Mouse (Mus musculus) kidney, postnatal 10 days (tissue): Measurements from ENCODE around the gene Sfxn3.

Experiments
- DNase-seq: peaks from one replicate; pipeline ENCODE4 v3.0.0; 2021; ENCODE audit warnings: mixed read lengths

Gene Sfxn3

DNA sequence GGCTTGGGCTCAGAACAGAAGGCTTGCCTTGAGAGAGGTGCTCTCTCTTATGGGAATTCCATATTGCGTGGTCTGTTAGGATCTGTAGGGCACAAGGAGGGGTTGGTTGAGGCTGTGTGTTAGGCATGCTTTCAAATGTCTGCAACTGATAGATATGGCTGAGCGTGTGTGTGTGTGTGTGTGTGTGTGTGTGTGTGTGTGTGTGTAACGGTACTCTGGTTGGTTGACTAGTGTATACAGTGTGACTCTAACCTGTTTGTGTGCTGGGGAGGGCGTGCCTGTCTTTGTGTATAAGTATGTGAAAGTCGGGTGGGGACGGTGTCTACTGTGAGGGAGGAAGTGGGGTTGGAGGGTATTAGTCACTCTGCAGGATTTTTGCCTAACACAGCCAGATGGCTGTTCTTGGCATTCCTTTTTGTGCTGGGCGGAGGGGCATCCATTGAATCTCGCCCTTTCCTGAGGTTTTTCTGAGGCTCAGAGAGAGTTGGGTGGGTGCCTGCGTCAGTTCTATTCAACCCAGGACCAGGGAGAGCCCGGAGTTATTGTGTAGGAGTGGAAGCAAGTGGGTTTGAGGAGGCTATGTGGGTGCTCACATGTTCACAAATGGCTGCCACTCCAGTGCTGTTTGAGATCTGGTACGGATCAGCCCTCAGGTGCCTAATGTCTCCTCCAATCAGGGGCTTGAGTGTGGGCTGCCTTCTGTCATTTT is 786 bp downstream of the Sfxn3 start:
- DNase-seq, result peak; percentile 63

DNA sequence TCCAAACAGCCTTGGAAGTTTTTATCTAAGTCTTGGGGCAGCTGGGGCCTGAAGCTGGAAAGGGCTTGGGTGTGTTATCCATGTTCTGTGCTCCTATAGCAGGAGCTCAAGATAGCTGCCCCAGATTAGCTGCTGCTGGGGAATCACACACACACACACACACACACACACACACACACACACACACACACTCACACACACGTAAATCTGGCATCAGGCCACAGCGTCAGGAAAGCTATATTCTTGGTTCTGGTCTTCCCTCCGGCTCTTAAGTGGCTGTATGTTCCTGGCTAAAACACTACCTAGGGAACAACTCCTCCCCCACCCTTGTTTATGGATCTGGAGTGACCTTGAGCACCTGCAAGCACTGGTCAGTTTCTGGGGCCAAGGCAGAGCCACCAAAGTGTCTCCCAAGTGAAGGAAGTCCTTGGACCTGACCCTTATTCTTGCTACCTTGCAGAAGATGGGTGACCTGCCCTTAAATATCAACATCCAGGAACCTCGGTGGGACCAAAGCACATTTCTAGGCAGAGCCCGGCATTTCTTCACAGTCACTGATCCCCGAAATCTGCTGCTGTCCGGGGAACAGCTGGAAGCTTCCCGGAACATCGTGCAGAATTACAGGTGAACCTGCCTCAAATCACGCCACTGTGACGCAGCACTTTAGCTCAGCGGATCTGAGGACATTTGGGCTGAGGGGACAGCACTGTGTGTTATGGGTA is 1.5 kb downstream of the Sfxn3 start:
- DNase-seq, result no peak

GRCm38 (mm10) chr19:45049523-45049922 is 2.2 kb downstream of the Sfxn3 start:
- no peak for DNase-seq

- no peak for DNase-seq
Observed at GRCm38 (mm10) chr19:45053451-45053850, 6.1 kb downstream of the Sfxn3 start.

- no peak for DNase-seq
Observed at GRCm38 (mm10) chr19:45054892-45055690, 7.8 kb downstream of the Sfxn3 start.

DNA sequence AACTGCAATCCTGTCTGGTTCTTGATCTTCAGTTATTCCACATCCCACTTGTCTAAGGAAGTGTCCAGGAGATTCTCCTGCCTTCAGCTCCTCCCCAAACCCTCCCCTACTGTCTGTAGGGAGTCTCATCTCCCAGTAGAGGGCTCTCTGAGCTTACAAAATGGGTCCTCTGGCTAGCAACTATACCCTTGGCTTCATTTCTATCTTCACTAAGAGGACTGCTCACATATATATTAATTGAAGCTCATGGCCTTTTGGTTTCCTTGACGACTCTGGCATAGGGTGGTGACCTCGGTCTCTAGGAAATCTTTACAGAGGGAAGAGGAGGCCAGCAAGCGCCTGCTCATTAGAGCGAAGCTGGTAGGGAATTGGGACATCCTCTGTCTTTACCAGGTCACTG is 9.1 kb downstream of the Sfxn3 start:
- DNase-seq, result peak; percentile 52

DNA sequence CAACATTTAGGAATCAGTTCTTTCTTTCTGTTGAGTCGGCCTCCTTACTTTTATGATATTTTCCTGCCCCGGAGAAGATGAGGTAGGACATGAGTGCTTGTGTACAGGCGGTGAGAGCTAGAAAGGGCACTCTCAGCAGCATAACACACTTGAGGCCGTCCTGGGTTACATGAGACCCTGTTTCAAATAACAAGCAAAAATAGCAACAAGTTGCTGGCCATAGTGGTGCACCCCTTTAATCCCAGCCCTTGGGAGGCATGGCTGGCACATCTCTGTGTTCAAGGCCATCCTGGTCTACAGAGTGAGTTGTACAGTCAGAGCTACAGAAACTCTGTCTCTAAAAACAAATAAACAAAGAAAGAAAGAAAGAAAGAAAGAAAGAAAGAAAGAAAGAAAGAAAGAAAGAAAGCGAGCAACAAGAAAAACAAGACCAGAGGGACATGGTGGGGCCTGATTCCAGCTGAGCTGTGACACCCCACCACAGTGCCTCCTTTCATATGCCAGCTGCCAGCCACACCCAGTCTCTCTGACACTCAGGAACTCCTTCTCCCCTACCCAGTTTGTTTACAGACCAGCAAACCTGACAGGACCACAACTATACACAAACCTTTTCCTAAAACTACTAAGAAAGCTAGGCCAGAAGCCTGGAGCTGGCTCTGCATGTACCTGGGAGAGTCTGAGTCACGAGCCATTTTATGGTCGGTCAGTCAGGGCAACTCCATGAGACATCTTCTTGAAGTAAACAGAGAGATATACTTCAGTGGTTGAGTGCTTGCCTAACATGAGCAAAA is 9.8 kb downstream of the Sfxn3 start:
- no peak for DNase-seq

DNA sequence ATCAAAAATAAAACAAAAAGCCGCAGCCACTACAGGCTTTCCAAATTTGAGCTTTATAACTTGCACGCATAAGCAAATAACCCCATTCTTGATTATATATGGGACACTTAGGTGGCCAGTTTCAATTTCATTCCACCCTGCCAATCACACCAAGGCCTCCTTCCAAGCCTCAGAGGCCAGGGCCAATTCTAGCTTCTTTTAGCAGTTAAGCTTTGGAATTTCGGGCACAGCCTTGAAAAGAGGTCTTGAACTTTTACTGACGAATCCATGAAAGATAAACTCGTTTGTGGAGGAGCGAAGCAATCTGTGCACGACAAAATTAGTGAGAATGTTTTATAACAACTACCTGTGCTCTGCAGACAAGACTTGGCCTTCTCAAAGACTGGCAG is 10.4 kb downstream of the Sfxn3 start:
- DNase-seq, result peak; percentile 35

DNA sequence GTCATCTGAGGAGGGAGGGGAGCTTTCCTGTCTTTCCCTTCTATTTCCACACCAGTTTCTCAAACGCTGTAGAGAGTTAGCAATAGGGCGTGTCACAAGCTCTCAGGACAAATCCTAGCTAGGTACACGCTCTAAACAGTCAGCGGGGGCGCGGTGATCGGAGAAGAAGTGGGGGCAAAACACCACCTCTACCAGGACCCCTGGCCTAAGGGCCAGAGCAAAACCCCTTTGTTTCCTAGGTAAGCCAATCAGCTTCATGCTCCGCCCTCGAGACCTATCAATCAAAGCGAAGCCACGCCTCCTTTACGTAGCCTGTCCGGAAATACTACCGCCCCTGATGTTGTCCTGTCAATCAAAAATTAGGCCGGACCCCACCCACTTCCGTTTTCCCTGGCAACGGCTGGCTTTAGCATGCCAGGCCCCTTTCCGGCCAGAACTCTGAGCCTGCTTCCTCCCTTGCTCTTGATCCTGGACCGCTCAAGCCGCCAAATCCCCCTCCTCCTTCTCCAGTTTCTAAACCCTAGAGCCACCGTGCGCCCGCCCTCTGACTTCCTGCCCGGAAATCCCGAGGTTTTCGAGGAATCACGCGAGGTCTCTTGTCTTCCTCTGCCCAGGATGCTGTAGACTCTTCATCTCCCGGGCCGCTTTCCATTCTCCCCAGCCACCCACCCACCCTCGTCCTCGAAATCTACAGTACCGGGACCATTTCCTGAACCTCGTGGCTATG is 11.0 kb downstream of the Sfxn3 start:
- DNase-seq, result peak; percentile 97

GRCm38 (mm10) chr19:45058841-45059240 is 11.5 kb downstream of the Sfxn3 start:
- DNase-seq, result no peak

DNA sequence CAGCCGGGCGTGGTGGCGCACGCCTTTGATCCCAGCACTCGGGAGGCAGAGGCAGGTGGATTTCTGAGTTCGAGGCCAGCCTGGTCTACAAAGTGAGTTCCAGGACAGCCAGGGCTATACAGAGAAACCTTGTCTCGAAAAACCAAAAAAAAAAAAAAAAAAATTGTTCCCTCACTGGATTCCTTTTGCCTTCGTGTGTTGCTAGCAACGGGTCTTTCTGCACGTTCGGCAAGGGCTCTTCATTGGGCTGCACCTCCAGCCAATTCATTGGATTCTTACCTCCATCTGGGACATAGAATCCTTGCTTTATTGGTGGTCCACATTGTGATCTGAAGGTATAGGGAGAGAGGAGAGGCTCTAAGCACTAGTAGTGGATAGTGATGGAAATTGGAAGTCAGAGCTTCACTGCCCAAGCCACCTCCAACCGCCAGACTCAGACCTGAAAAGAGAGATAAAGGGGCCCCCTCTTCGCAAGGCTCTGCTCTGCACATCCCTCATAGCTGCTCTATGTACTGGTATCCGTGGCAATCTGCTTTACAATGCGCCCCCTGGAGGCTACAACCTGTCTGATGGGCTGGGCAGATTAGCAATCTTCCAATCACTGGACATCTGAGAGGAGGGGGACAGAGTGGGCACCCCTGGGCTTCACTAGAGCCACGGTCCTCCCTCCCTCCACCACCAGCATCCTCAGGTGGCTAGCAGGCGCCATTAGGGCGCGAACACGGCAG is 16.4 kb downstream of the Sfxn3 start:
- peak; percentile 71 for DNase-seq

- DNase-seq, result no peak
Observed at GRCm38 (mm10) chr19:45065226-45065625, 17.9 kb downstream of the Sfxn3 start.

- DNase-seq, result no peak
Observed at GRCm38 (mm10) chr19:45067170-45067569, 19.9 kb downstream of the Sfxn3 start.

GRCm38 (mm10) chr19:45067758-45068510 is 20.6 kb downstream of the Sfxn3 start:
- no peak for DNase-seq

DNA sequence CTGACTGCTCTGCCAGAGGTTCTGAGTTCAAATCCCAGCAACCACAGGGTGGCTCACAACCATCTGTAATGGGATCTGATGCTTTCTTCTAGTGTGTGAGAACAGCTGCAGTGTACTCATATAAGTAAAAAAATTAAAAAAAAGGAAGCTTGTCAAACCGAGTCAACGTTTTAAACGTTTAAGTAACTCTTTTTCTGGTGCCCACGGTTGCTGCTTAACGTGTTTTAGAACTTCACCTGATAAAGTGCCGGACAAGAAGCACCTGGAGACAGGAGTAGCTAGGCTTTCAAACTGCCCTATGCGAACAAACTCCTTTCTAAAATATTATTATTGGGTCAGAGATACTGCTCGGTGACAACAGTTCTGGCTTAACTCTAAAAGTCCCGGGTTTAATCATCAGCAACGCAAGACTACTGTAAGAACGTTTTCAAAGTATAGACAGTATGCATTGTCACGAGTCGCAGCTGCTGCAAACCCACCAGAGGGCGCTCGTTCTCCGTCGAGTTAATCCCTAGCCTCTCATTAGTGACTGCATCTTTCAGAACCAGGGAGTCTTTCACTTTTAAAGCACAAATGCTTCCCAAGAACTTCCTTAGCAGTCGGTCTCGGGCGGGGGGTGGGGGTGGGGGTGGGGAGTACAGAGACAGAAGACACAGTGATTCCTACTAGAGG is 26.7 kb downstream of the Sfxn3 start:
- peak; percentile 89 for DNase-seq

DNA sequence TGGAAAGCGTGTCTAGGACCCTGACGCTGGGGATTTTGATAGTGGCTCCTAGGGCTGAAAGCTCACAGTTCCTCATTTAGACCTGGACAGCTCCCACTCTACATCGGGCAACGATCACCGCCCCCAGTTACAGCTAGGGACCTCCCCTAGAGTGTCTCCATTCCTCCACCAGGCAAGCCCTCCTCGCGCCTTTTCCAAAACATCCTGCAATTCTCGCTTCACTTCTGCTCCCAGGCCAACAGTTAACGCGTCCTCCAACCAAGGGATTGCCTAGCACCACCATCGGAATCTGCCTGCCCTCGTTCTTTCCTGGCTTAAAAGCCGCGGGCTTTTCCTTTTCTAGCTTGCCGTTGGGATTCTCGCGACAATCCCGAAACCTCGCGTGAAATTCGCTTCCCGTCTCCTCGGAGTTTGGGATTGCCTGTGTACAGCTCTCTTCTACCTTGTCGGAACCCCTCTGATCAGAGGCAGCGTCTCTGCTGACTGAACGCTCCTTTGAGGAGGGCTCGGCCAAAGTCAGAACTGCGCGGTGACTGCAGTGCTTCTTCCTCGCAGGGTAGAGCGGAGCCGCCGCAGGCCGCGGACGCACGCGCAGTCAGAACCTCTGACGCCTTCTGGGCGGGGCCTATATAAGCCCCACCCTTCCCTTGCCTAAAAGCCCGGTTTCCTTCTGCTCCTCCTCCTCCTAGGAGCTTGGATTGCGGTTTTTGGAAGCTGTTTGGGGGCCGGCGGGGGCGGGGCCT is 27.4 kb downstream of the Sfxn3 start, which contains the start of gene Kazald1:
Kazald1 (plus strand) TSS at position 662 of the 743 bp plus-strand sequence.
- DNase-seq, result peak; percentile 97

DNA sequence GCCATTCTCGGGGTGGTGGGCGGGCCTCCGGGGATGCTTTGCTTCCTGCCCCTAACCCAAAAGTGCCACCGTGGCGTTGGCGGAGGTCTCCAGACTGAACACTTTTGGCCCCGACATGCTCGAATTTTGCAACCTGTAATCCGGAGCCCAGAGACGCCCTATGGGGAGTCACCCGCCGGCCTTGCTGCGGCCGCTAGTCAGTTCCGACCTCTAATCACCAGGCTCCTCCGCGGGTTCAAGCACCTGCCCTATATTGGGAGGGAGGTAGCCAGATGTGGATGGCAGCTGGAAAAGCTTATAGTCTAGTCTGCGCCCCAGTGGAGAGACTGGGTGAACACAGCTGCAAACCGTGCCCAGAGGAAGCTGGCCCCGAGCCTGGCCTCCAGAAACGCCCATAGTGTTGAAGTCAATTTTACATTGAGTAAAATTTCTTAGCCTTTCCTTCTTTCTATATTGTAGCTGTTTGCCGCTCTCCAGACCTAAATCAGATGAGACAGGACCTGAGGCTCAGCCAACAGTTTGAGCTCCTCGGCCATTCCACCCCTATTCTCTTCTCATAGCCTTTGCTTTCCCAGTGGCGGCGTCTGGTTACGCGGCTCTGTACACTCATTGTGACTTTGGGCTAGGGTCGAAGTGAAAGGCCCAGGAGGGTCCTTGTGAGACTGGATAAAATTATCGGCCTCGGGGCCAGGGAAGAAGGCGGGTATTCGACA is 28.2 kb downstream of the Sfxn3 start:
- no peak for DNase-seq

GRCm38 (mm10) chr19:45076036-45076575 is 28.8 kb downstream of the Sfxn3 start:
- peak; percentile 48 for DNase-seq
